Mouse (Mus musculus) forebrain, postnatal 0 days (tissue): ENCODE data around the gene Muc2. TPM values are rescaled to one million over a fixed set of nuclear protein-coding genes. Genes with fewer than 3 reads are reported as not detected.
"Not testable (repeated sequence)": the region's sequence is repeated elsewhere in the genome, so short reads cannot be mapped to it uniquely, and the experiment has no call there.

Experiments used
- ATAC-seq: fragments of 200-750 bp; cut with Nextera tagmentation; 2 replicates; pipeline ENCODE4 v1.8.0; 2017; ENCODE audit warnings: mild to moderate bottlenecking, moderate library complexity
- DNase-seq: peaks from one replicate; pipeline ENCODE4 v3.0.0-alpha.2; 2015
- H3K27ac ChIP-seq: fragments of 300-500 bp; sonication (generic); 2 replicates; pipeline ENCODE4 v1.5.1; 2014; ENCODE audit warnings: low read depth, mild to moderate bottlenecking, antibody characterized with exemption, low read length, moderate library complexity, mixed read lengths
- H3K27me3 ChIP-seq: fragments of 300-500 bp; sonication (generic); 2 replicates; pipeline ENCODE4 v1.6.1; 2014; ENCODE audit warnings: mild to moderate bottlenecking, low read length, mixed read lengths; ENCODE audit not compliant: insufficient read depth
- H3K36me3 ChIP-seq: fragments of 300-500 bp; sonication (generic); 2 replicates; pipeline ENCODE4 v1.6.1; 2014; ENCODE audit warnings: mild to moderate bottlenecking, moderate library complexity; ENCODE audit not compliant: insufficient read depth
- H3K4me1 ChIP-seq: fragments of 300-500 bp; sonication (generic); 2 replicates; pipeline ENCODE4 v1.6.1; 2014; ENCODE audit warnings: antibody characterized with exemption; ENCODE audit not compliant: insufficient read depth
- H3K4me2 ChIP-seq: fragments of 300-500 bp; sonication (generic); 2 replicates; pipeline ENCODE4 v1.6.1; 2014; ENCODE audit warnings: low read depth, mild to moderate bottlenecking, moderate library complexity
- H3K4me3 ChIP-seq: fragments of 300-500 bp; sonication (generic); 2 replicates; pipeline ENCODE4 v1.5.1; 2014; ENCODE audit warnings: low read depth, low read length, mixed read lengths
- H3K9ac ChIP-seq: fragments of 300-500 bp; sonication (generic); 2 replicates; pipeline ENCODE4 v1.6.1; 2014; ENCODE audit warnings: mild to moderate bottlenecking
- H3K9me3 ChIP-seq: fragments of 300-500 bp; sonication (generic); 2 replicates; pipeline ENCODE4 v1.6.1; 2016; ENCODE audit warnings: low read length
- CTCF ChIP-seq: sonication (generic); IDR thresholded peaks from 2 replicates; pipeline ENCODE4 v1.5.1; 2016; ENCODE audit warnings: antibody characterized with exemption, control low read depth, low read depth
- WGBS: fragments of 180-500 bp; shearing (Covaris S2); extraction: QIAGEN DNeasy Blood & Tissue Kit; methylation state at CpG from one replicate; pipeline ENCODE4 v1.1.7; 2014; 5-methylcytosine and 5-hydroxymethylcytosine counted together
- polyA plus RNA-seq: library from polyadenylated mRNA; unstranded; fragments of >200 nt; fragmentation: Nextera tagmentation; extraction: Ambion mirVana; gene quantifications from 2 replicates; pipeline ENCODE4 v1.2.1, GENCODE M21; 2015
- total RNA-seq: library from RNA; depleted of rRNA; stranded (reverse); fragments of >200 nt; gene quantifications from 2 replicates; pipeline ENCODE4 v1.2.3, GENCODE M21; 2014

Muc2 gene
- total and polyA plus RNA-seq, 2 experiments from 2014 or later: 0.08 to 0.38 TPM

DNA sequence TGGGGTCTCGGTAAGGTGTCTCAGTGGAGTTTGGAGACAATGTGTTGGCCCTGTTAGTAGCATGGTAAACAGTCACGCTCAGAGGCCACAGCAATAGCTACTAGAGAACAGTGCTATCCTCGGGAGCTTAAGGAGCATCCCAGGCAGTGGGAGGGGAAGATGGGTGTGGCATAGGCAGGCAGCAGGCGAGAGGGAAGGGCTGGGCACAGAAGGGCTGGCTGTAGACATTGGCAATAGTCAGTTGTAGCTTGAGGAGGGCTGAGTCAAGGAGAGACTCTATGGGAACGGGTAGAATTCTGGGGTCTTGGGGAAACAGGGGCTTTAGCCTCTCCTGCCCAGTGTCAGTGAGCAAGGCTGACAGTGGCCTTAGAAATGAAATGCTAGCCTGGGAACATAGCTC lies 27.9 kb upstream of the Muc2 start:
- no peak overlapping the region for H3K4me2 ChIP-seq

GRCm38 (mm10) chr7:141666190-141666589 lies 23.9 kb upstream of the Muc2 start:
- H3K4me3 ChIP-seq: no peak overlapping the region
- 17% methylated on average over 4 of the region's 4 CpGs for WGBS
- no peaks in the 10 kb centered on the region for H3K4me1 ChIP-seq
- H3K36me3 ChIP-seq: no peaks in the 10 kb centered on the region
- no peaks in the 10 kb centered on the region for H3K9me3 ChIP-seq
- ATAC-seq (no peak), DNase-seq (no peak)
- no peak overlapping the region for H3K27ac ChIP-seq
- H3K27me3 ChIP-seq: no peaks in the 10 kb centered on the region
- no peak overlapping the region for H3K9ac ChIP-seq
- peak; percentile 43 for TF ChIP-seq CTCF
- H3K4me2 ChIP-seq: no peak overlapping the region

More for the DNA sequence above, 27.9 kb upstream of the Muc2 start:
- no peaks in the 10 kb centered on the region for H3K4me1 ChIP-seq
- no peaks in the 10 kb centered on the region for H3K27me3 ChIP-seq
- ATAC-seq: no peak
- H3K9me3 ChIP-seq: no peaks in the 10 kb centered on the region
- H3K27ac ChIP-seq: no peak overlapping the region
- H3K9ac ChIP-seq: no peak overlapping the region
- no peak for DNase-seq
- no peaks in the 10 kb centered on the region for H3K36me3 ChIP-seq
- TF ChIP-seq CTCF: no peak
- 57% methylated on average over 5 of the region's 5 CpGs for WGBS
- H3K4me3 ChIP-seq: no peak overlapping the region

DNA sequence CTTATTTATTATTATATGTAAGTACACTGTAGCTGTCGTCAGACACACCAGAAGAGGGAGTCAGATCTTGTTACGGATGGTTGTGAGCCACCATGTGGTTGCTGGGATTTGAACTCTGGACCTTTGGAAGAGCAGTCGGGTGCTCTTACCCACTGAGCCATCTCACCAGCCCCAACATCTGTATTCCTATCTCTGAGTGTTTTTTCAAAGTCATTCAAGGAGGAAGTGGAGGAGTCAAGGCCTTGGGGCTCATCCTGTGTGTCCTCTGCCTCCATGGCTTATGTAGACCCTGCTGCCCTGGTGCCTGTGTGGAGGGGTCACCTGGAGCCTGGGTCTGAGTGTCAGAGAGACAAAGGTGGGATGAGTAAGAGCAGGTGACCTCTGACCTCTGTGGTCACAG lies 21.0 kb upstream of the Muc2 start:
- not testable (repeated sequence) for H3K36me3 ChIP-seq, DNase-seq, H3K4me2 ChIP-seq, H3K9me3 ChIP-seq, H3K9ac ChIP-seq, H3K4me1 ChIP-seq, H3K4me3 ChIP-seq, H3K27ac ChIP-seq, H3K27me3 ChIP-seq, ATAC-seq
- WGBS: 87% methylated on average over 3 of the region's 3 CpGs

DNA sequence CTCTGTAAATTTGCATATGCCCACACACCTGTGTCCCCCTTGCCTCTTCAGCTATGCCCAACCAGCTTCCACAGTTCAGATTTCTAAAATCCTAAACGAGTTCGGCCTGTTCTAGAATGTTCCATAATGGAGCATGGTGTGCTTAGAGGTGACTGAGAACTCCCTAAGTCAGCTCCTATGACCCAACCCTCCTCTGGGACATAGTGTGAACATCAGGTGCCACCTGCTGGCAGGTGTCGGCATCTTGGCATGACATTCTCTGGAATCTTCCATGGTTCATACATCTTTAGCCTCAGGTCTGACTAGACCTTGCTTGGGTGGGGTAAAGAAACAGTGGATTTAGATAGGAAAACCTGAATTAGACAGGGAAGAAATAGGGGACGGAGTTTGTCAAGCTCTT lies 19.1 kb upstream of the Muc2 start:
- no peaks in the 10 kb centered on the region for H3K4me1 ChIP-seq
- 83% methylated on average over 4 of the region's 4 CpGs for WGBS
- H3K36me3 ChIP-seq: no peaks in the 10 kb centered on the region
- H3K9me3 ChIP-seq: no peaks in the 10 kb centered on the region
- H3K4me2 ChIP-seq: no peak overlapping the region
- DNase-seq: no peak
- TF ChIP-seq CTCF: peak; percentile 37
- no peak overlapping the region for H3K9ac ChIP-seq
- no peak overlapping the region for H3K27ac ChIP-seq
- H3K27me3 ChIP-seq: no peaks in the 10 kb centered on the region
- no peak for ATAC-seq
- no peak overlapping the region for H3K4me3 ChIP-seq

GRCm38 (mm10) chr7:141671626-141672291 lies 18.4 kb upstream of the Muc2 start:
- 95% methylated on average over 5 of the region's 5 CpGs for WGBS
- ATAC-seq: no peak
- H3K4me3 ChIP-seq: no peak overlapping the region

DNA sequence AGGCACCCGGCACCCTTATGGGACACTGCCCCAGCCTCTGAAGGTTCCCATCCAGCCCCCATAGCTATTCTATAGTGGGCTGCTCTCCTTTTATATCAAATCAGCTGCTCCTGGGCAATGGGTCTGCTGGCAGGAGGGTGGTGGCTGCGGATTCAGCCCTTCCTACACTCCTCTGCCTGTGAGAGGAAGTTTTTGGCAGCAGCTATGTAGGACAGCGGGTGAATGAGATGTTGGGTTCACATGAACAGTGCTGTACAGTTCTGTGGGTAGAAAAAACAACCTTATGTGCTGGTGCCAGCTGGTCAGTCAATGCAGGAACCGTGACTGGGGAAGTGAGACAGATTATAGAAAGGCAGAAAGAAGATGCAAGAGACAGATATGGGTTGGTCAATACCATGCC lies 11.2 kb upstream of the Muc2 start:
- no peak overlapping the region for H3K4me3 ChIP-seq
- H3K27ac ChIP-seq: no peak overlapping the region
- no peak for TF ChIP-seq CTCF
- no peaks in the 10 kb centered on the region for H3K27me3 ChIP-seq
- no peaks in the 10 kb centered on the region for H3K4me1 ChIP-seq
- ATAC-seq (no peak), DNase-seq (no peak)
- no peaks in the 10 kb centered on the region for H3K9me3 ChIP-seq
- WGBS: 73% methylated on average over 4 of the region's 4 CpGs
- no peaks in the 10 kb centered on the region for H3K36me3 ChIP-seq
- no peak overlapping the region for H3K4me2 ChIP-seq
- no peak overlapping the region for H3K9ac ChIP-seq

More at GRCm38 (mm10) chr7:141671626-141672291, 18.4 kb upstream of the Muc2 start:
- Histone ChIP-seq H3K36me3 (no peaks in the 10 kb centered on the region), H3K4me1 (no peaks in the 10 kb centered on the region), H3K4me2 (no peak overlapping the region), H3K27ac (no peak overlapping the region), H3K9me3 (no peaks in the 10 kb centered on the region), H3K9ac (no peak overlapping the region), H3K27me3 (no peaks in the 10 kb centered on the region)
- TF ChIP-seq CTCF: no peak
- no peak for DNase-seq

GRCm38 (mm10) chr7:141687330-141687729 lies 2.8 kb upstream of the Muc2 start:
- no peak for TF ChIP-seq CTCF
- Histone ChIP-seq H3K4me1 (no peaks in the 10 kb centered on the region), H3K4me2 (no peak overlapping the region), H3K27ac (no peak overlapping the region), H3K9me3 (no peaks in the 10 kb centered on the region), H3K9ac (no peak overlapping the region), H3K27me3 (no peaks in the 10 kb centered on the region), H3K36me3 (no peaks in the 10 kb centered on the region), H3K4me3 (no peak overlapping the region)
- 70% methylated on average over 10 of the region's 10 CpGs for WGBS
- DNase-seq (no peak), ATAC-seq (no peak)
